Mouse (Mus musculus) adrenal gland, adult 18-20 months (tissue): ENCODE data around the gene Macrod1. TPM values are rescaled to one million over a fixed set of nuclear protein-coding genes. Genes with fewer than 3 reads are reported as not detected.
"Not testable (repeated sequence)": the region's sequence is repeated elsewhere in the genome, so short reads cannot be mapped to it uniquely, and the experiment has no call there.

ENCODE experiments used
- DNase-seq, 2 experiments: peaks; one replicate each; pipeline ENCODE4 v3.0.0; 2021 to 2022; ENCODE audit warnings: low spot score in 2 of 2
- total RNA-seq, 2 experiments: library from RNA; stranded (reverse); gene quantifications; 1 replicate in 1 of 2; 2 replicates in 1 of 2; pipeline ENCODE4 v1.2.3; 2021

Gene Macrod1
- total RNA-seq, 2 experiments from 2014 or later: 62.4 to 77.9 TPM

GRCm38 (mm10) chr19:7054772-7055171 lies 1.8 kb upstream of the Macrod1 start:
- no peak for DNase-seq

- no peak for DNase-seq
Observed at GRCm38 (mm10) chr19:7055173-7055572, 1.4 kb upstream of the Macrod1 start.

- DNase-seq: peak in 1 of 2 experiments; percentile 71
Observed at GRCm38 (mm10) chr19:7057126-7057721, 614 bp downstream of the Macrod1 start.

- peak; percentile 75 to 78 for DNase-seq
Observed at GRCm38 (mm10) chr19:7057722-7058207, 1.2 kb downstream of the Macrod1 start.

- no peak for DNase-seq
Observed at GRCm38 (mm10) chr19:7058541-7058940, 1.9 kb downstream of the Macrod1 start.

- no peak for DNase-seq
Observed at GRCm38 (mm10) chr19:7062110-7062509, 5.5 kb downstream of the Macrod1 start.

- no peak for DNase-seq
Observed at GRCm38 (mm10) chr19:7062916-7063315, 6.3 kb downstream of the Macrod1 start.

- peak; percentile 83 to 89 for DNase-seq
Observed at GRCm38 (mm10) chr19:7064571-7064970, 8.0 kb downstream of the Macrod1 start.

GRCm38 (mm10) chr19:7066034-7066827 lies 9.6 kb downstream of the Macrod1 start:
- no peak for DNase-seq

GRCm38 (mm10) chr19:7066828-7067342 lies 10.3 kb downstream of the Macrod1 start:
- DNase-seq: no peak

- DNase-seq: no peak
Observed at GRCm38 (mm10) chr19:7067344-7068050, 10.9 kb downstream of the Macrod1 start.

GRCm38 (mm10) chr19:7068136-7068535 lies 11.5 kb downstream of the Macrod1 start:
- DNase-seq: peak; percentile 82 to 88

- DNase-seq: no peak
Observed at GRCm38 (mm10) chr19:7068661-7069531, 12.3 kb downstream of the Macrod1 start.

GRCm38 (mm10) chr19:7069781-7070763 lies 13.5 kb downstream of the Macrod1 start:
- DNase-seq: no peak

- no peak for DNase-seq
Observed at GRCm38 (mm10) chr19:7070775-7071174, 14.2 kb downstream of the Macrod1 start.

- no peak for DNase-seq
Observed at GRCm38 (mm10) chr19:7072221-7072620, 15.6 kb downstream of the Macrod1 start.

- no peak for DNase-seq
Observed at GRCm38 (mm10) chr19:7073997-7074781, 17.6 kb downstream of the Macrod1 start.

- not testable (repeated sequence) for DNase-seq
Observed at GRCm38 (mm10) chr19:7075336-7075735, 18.7 kb downstream of the Macrod1 start.
